Mouse (Mus musculus) lung, adult 2 months (tissue): Measurements from ENCODE around the gene Trim2.

Experiments
- CTCF ChIP-seq: fragments of 200-500 bp; IDR thresholded peaks from 2 replicates; pipeline ENCODE4 v1.5.1; 2011; ENCODE audit warnings: mild to moderate bottlenecking, low read length, control low read depth; ENCODE audit not compliant: insufficient read depth
- POLR2A ChIP-seq: fragments of 200-500 bp; IDR thresholded peaks from 2 replicates; pipeline ENCODE4 v1.6.1; 2011; ENCODE audit warnings: low read depth, mild to moderate bottlenecking, control low read depth, low read length, borderline replicate concordance; ENCODE audit errors: extremely low read depth

DNA sequence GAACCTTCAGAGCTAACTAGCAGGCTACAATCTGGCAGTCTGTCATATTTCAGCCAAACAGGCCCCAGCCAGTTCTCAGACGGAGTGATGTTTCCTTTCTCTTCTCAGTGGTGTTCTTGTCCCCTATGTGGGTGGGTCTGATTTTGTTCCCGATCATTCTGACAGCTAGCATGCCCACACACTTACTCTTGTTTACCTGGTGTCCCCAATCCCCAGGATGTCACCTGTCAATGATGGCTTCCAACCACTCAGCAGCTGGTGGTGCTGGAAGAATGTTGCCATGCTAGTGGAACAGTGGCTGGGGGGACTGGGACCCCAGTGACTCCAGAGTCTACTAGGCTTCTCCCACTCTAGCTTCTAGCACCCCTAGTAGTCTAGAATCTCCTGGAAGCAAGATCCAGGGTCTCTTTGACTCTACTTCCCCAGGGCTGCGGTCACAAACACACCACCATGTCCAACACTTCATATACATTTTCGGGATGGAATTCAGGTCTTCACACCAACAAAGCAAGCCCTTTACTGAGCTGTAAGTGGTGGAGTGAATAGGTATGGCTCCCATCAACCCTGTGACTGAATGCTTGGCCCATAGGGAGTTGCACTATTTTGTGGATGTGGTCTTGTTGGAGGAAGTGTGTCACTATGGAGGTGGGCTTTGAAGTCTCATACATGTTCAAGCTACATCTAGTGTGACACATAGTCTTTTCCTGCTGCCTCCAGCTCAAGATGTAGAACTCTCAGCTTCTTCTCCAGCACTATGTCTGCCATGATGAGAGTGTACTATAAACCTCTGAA is 148.9 kb downstream of the Trim2 start:
- TF ChIP-seq CTCF (no peak), POLR2A (no peak)
